Mouse (Mus musculus): ENCODE results near the gene Klf1. TPM values are rescaled to one million over a fixed set of nuclear protein-coding genes. Genes with fewer than 3 reads are reported as not detected.
A peak's percentile ranks its signal among the peaks of the same experiment; 100 is the strongest.

The Klf1 gene
- polyA plus RNA-seq, 1 experiment = not detected

- Histone ChIP-seq H3K27ac (ENCODE audit: insufficient read depth, low read length) (no peak overlapping the region), H3K4me3 (ENCODE audit: insufficient read depth, low read length) (peak overlapping the region; percentile 25), H3K4me1 (ENCODE audit: control insufficient read depth, insufficient read depth, low read length) (no peaks in the 10 kb centered on the region)
- TF ChIP-seq POLR2A (IDR thresholded peaks at IDR 0.05; ENCODE audit: low read depth, low read length) = no peak
- no peak for TF ChIP-seq CTCF (IDR thresholded peaks at IDR 0.05; ENCODE audit: borderline replicate concordance, insufficient read depth, low read length)
Measured at GRCm38 (mm10) chr8:84913502-84913900, 11.8 kb downstream of the Klf1 start.

- no peaks in the 10 kb centered on the region for H3K4me1 ChIP-seq (ENCODE audit: control insufficient read depth, insufficient read depth, low read length)
- H3K27ac ChIP-seq (ENCODE audit: insufficient read depth, low read length) = no peak overlapping the region
- TF ChIP-seq POLR2A (IDR thresholded peaks at IDR 0.05; ENCODE audit: low read depth, low read length) (no peak), CTCF (IDR thresholded peaks at IDR 0.05; ENCODE audit: borderline replicate concordance, insufficient read depth, low read length) (no peak)
- no peak overlapping the region for H3K4me3 ChIP-seq (ENCODE audit: insufficient read depth, low read length)
Measured at GRCm38 (mm10) chr8:84913960-84914359, 12.2 kb downstream of the Klf1 start.

GRCm38 (mm10) chr8:84915269-84915668 is 13.5 kb downstream of the Klf1 start:
- no peaks in the 10 kb centered on the region for H3K4me1 ChIP-seq (ENCODE audit: control insufficient read depth, insufficient read depth, low read length)
- no peak overlapping the region for H3K27ac ChIP-seq (ENCODE audit: insufficient read depth, low read length)
- no peak for TF ChIP-seq CTCF (IDR thresholded peaks at IDR 0.05; ENCODE audit: borderline replicate concordance, insufficient read depth, low read length)
- no peak for TF ChIP-seq POLR2A (IDR thresholded peaks at IDR 0.05; ENCODE audit: low read depth, low read length)
- H3K4me3 ChIP-seq (ENCODE audit: insufficient read depth, low read length) = no peak overlapping the region

GRCm38 (mm10) chr8:84917781-84918180 is 16.1 kb downstream of the Klf1 start:
- Histone ChIP-seq H3K4me1 (ENCODE audit: control insufficient read depth, insufficient read depth, low read length) (peaks cover 5% of the 10 kb centered on the region), H3K4me3 (ENCODE audit: insufficient read depth, low read length) (no peak overlapping the region), H3K27ac (ENCODE audit: insufficient read depth, low read length) (no peak overlapping the region)
- TF ChIP-seq POLR2A (IDR thresholded peaks at IDR 0.05; ENCODE audit: low read depth, low read length) (no peak), CTCF (IDR thresholded peaks at IDR 0.05; ENCODE audit: borderline replicate concordance, insufficient read depth, low read length) (no peak)

- H3K27ac ChIP-seq (ENCODE audit: insufficient read depth, low read length) = no peak overlapping the region
- TF ChIP-seq POLR2A (IDR thresholded peaks at IDR 0.05; ENCODE audit: low read depth, low read length) = no peak
- H3K4me3 ChIP-seq (ENCODE audit: insufficient read depth, low read length) = no peak overlapping the region
- peaks cover 5% of the 10 kb centered on the region for H3K4me1 ChIP-seq (ENCODE audit: control insufficient read depth, insufficient read depth, low read length)
Measured at GRCm38 (mm10) chr8:84918646-84919045, 16.9 kb downstream of the Klf1 start.

GRCm38 (mm10) chr8:84921596-84921995 is 19.9 kb downstream of the Klf1 start:
- no peak overlapping the region for H3K27ac ChIP-seq (ENCODE audit: insufficient read depth, low read length)

GRCm38 (mm10) chr8:84925557-84925956 is 23.8 kb downstream of the Klf1 start:
- TF ChIP-seq POLR2A (IDR thresholded peaks at IDR 0.05; ENCODE audit: low read depth, low read length) = no peak
- no peak for TF ChIP-seq CTCF (IDR thresholded peaks at IDR 0.05; ENCODE audit: borderline replicate concordance, insufficient read depth, low read length)
- H3K4me1 ChIP-seq (ENCODE audit: control insufficient read depth, insufficient read depth, low read length) = peaks cover 5% of the 10 kb centered on the region
- no peak overlapping the region for H3K4me3 ChIP-seq (ENCODE audit: insufficient read depth, low read length)
- no peak overlapping the region for H3K27ac ChIP-seq (ENCODE audit: insufficient read depth, low read length)

More at GRCm38 (mm10) chr8:84921596-84921995, 19.9 kb downstream of the Klf1 start:
- Histone ChIP-seq H3K4me3 (ENCODE audit: insufficient read depth, low read length) (no peak overlapping the region), H3K4me1 (ENCODE audit: control insufficient read depth, insufficient read depth, low read length) (peaks cover 5% of the 10 kb centered on the region)
- TF ChIP-seq POLR2A (IDR thresholded peaks at IDR 0.05; ENCODE audit: low read depth, low read length) = no peak

- H3K4me1 ChIP-seq (ENCODE audit: control insufficient read depth, insufficient read depth, low read length) = no peaks in the 10 kb centered on the region
- no peak overlapping the region for H3K4me3 ChIP-seq (ENCODE audit: insufficient read depth, low read length)
- no peak overlapping the region for H3K27ac ChIP-seq (ENCODE audit: insufficient read depth, low read length)
- no peak for TF ChIP-seq CTCF (IDR thresholded peaks at IDR 0.05; ENCODE audit: borderline replicate concordance, insufficient read depth, low read length)
- TF ChIP-seq POLR2A (IDR thresholded peaks at IDR 0.05; ENCODE audit: low read depth, low read length) = no peak
Measured at GRCm38 (mm10) chr8:84927513-84927912, 25.8 kb downstream of the Klf1 start.

GRCm38 (mm10) chr8:84928456-84929306 is 27.0 kb downstream of the Klf1 start:
- TF ChIP-seq CTCF (IDR thresholded peaks at IDR 0.05; ENCODE audit: borderline replicate concordance, insufficient read depth, low read length) (peak; percentile 97), POLR2A (IDR thresholded peaks at IDR 0.05; ENCODE audit: low read depth, low read length) (no peak)
- Histone ChIP-seq H3K4me3 (ENCODE audit: insufficient read depth, low read length) (no peak overlapping the region), H3K4me1 (ENCODE audit: control insufficient read depth, insufficient read depth, low read length) (no peaks in the 10 kb centered on the region), H3K27ac (ENCODE audit: insufficient read depth, low read length) (no peak overlapping the region)

GRCm38 (mm10) chr8:84930582-84930981 is 28.9 kb downstream of the Klf1 start:
- H3K4me3 ChIP-seq (ENCODE audit: insufficient read depth, low read length) = no peak overlapping the region
- no peak overlapping the region for H3K27ac ChIP-seq (ENCODE audit: insufficient read depth, low read length)
- no peak for TF ChIP-seq CTCF (IDR thresholded peaks at IDR 0.05; ENCODE audit: borderline replicate concordance, insufficient read depth, low read length)
- no peak for TF ChIP-seq POLR2A (IDR thresholded peaks at IDR 0.05; ENCODE audit: low read depth, low read length)
- no peaks in the 10 kb centered on the region for H3K4me1 ChIP-seq (ENCODE audit: control insufficient read depth, insufficient read depth, low read length)

Data from embryonic fibroblast, embryonic 13.5 days (primary cell).